Mouse (Mus musculus) limb, embryonic 14.5 days (tissue): Measurements from ENCODE around the gene Rtf2. TPM values are rescaled to one million over a fixed set of nuclear protein-coding genes. Genes with fewer than 3 reads are reported as not detected.

Experiments
- ATAC-seq: fragments of 200-750 bp; cut with Nextera tagmentation; 2 replicates; pipeline ENCODE4 v1.8.0; 2017; ENCODE audit warnings: low read depth, moderate number of reproducible peaks, moderate TSS enrichment; ENCODE audit not compliant: low FRiP score
- DNase-seq: peaks from one replicate; pipeline ENCODE4 v3.0.0-alpha.2; 2015; ENCODE audit warnings: low spot score
- H3K27ac ChIP-seq: fragments of 300-500 bp; sonication (generic); replicated peaks from 2 replicates; pipeline ENCODE4 v1.5.1; 2014; ENCODE audit warnings: low read depth, mild to moderate bottlenecking, low read length, moderate library complexity, mixed read lengths
- H3K27me3 ChIP-seq: fragments of 300-500 bp; sonication (generic); 2 replicates; pipeline ENCODE4 v1.6.1; 2014; ENCODE audit warnings: low read length, mixed read lengths; ENCODE audit not compliant: control insufficient read depth, insufficient read depth
- H3K36me3 ChIP-seq: fragments of 300-500 bp; sonication (generic); 2 replicates; pipeline ENCODE4 v1.6.1; 2014; ENCODE audit warnings: mild to moderate bottlenecking, low read length, moderate library complexity, mixed read lengths; ENCODE audit not compliant: control insufficient read depth, insufficient read depth
- H3K4me1 ChIP-seq: fragments of 300-500 bp; sonication (generic); 2 replicates; pipeline ENCODE4 v1.6.1; 2014; ENCODE audit warnings: antibody characterized with exemption, low read length, mixed read lengths; ENCODE audit not compliant: control insufficient read depth, insufficient read depth
- H3K4me2 ChIP-seq: fragments of 300-500 bp; sonication (generic); replicated peaks from 2 replicates; pipeline ENCODE4 v1.6.1; 2014; ENCODE audit warnings: low read depth, mild to moderate bottlenecking, low read length, moderate library complexity; ENCODE audit not compliant: severe bottlenecking
- H3K4me3 ChIP-seq: fragments of 300-500 bp; sonication (generic); replicated peaks from 2 replicates; pipeline ENCODE4 v1.5.1; 2014; ENCODE audit warnings: low read length
- H3K9ac ChIP-seq: fragments of 300-500 bp; sonication (generic); 2 replicates; pipeline ENCODE4 v1.6.1; 2014; ENCODE audit warnings: mild to moderate bottlenecking, low read depth, low read length, moderate library complexity; ENCODE audit not compliant: severe bottlenecking
- H3K9me3 ChIP-seq: fragments of 300-500 bp; sonication (generic); 2 replicates; pipeline ENCODE4 v1.6.1; 2016; ENCODE audit warnings: low read length; ENCODE audit not compliant: control insufficient read depth
- POLR2A ChIP-seq: fragments of 200-500 bp; IDR thresholded peaks from 2 replicates; pipeline ENCODE4 v1.8.0; 2012; ENCODE audit warnings: inconsistent platforms, mild to moderate bottlenecking, moderate library complexity, borderline replicate concordance; ENCODE audit not compliant: insufficient read depth, insufficient read length; ENCODE audit errors: extremely low read depth
- WGBS: fragments of 180-500 bp; shearing (Covaris S2); extraction: QIAGEN DNeasy Blood & Tissue Kit; methylation state at CpG from one replicate; pipeline ENCODE4 v1.1.7; 2014; 5-methylcytosine and 5-hydroxymethylcytosine counted together
- polyA plus RNA-seq, 2 experiments: library from polyadenylated mRNA; depleted of rRNA in 1 of 2; stranded (reverse) in 1 of 2; unstranded in 1 of 2; fragments of >200 nt; fragmentation: Nextera tagmentation in 1 of 2; extraction: Ambion mirVana in 1 of 2; gene quantifications; 2 replicates each; pipeline versions ENCODE4 v1.2.1 to v1.2.3; 2012 to 2014

The Rtf2 gene
- polyA plus RNA-seq, 2 experiments: 45.9 to 69.9 TPM

DNA sequence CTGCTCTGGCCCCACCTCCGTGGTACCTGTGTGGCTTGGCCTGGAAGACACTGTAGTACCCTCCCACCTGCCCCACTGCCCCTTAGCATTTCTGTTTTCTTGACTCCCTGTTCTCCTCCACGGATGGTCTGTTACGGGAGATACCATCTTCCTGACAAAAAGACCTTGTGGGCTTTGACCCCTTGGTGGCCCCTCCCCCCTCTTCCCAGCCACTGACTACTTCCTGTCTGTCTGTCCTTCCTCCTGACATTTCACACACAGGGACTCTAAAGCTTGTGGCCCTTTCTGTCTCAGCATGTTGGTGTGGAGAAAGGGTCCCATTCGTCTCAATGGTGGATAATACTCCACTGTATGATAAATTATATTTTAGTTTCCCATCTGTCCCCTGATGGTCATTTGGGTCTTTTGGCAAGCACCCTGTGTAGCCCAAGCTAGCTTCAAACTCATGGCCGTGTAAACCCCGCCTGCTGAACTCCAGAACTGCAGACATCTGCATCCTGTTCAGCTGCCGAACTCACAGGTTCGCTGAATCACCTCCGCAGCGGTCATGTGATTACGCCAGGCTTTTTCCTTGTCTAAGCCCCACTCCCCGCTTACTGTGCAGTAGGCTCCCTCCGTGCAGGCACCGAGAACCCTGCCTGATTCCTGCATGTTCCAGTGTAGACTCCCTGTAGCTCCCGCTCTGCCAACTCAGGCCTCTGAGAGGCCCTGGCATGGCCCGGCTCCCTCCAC, 41.5 kb downstream of the Rtf2 start:
- ATAC-seq: no peak
- no peak for TF ChIP-seq POLR2A
- Histone ChIP-seq H3K4me1 (peaks cover 6% of the 10 kb centered on the region; the same call in 1 of the 2 replicates), H3K27me3 (no peaks in the 10 kb centered on the region), H3K4me2 (no peak overlapping the region), H3K27ac (no peak overlapping the region), H3K9ac (no peak overlapping the region), H3K36me3 (no peaks in the 10 kb centered on the region), H3K4me3 (no peak overlapping the region), H3K9me3 (no peaks in the 10 kb centered on the region)
- DNase-seq: no peak
- 82% methylated on average over 16 of the region's 16 CpGs for WGBS

DNA sequence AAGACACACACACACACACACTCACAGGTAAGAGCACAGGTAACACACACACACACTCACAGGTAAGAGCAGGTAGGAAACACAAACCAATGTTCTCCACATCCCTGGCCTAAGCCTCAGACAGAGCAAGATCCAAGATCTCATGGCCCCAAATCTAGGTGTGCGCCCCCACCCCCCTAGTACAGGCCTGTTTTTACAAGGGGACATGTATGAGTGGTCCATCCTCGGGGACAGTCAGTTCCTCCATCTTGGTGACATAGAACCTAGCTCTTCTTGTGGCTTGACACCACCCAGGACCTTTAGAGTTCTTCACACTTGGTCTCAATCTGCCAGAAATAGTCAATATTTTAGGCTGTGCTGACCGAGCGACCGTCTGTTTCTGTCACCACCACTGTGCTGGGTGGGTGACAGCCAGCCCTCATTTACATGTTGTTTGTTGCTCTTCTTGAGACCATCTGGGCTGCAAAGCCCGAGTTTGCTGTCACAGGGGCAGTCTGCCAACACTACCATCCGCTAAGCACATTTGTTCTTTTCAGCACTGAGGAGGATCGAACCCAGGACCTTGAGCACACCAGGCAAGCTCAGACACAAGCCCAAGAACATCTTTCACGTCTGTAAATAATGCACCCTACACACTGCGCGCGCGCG, 43.5 kb downstream of the Rtf2 start:
- no peak overlapping the region for H3K4me3 ChIP-seq
- TF ChIP-seq POLR2A: no peak

DNA sequence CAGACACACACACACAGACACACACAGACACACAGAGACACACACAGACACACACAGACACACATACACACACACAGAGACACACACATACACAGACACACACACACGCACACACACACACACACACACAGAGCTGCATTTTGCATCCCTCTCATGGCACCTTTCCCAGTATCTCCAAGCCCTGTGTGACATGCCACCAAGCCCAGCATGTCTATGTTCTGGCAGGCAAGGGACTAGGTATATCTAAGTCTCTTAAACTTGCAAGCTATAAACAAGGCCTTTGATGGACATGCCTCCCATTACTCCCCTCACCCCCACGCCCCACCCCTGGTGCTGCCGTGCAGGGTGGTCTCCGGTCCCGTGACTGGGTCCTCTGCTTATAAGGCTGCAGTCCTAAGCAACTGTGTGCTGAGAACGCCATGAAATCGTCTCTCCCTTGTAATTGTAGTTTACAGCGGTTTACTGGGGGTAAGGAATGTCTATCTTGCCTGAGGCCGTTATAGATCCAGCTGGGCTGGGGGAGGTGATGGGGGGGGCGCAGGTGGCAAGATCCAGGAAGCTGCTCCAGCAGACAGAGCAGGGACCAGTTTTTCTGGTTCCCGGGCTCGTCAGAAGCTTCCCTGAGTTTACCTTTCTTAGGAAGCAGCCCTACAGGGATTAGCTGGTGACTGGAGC, 44.5 kb downstream of the Rtf2 start:
- WGBS: 10% methylated on average over 12 of the region's 12 CpGs

More for the DNA sequence above, 43.5 kb downstream of the Rtf2 start:
- no peaks in the 10 kb centered on the region for H3K36me3 ChIP-seq
- H3K27ac ChIP-seq: no peak overlapping the region
- H3K4me2 ChIP-seq: no peak overlapping the region
- 82% methylated on average over 14 of the region's 14 CpGs for WGBS
- H3K4me1 ChIP-seq: peaks cover 6% of the 10 kb centered on the region; the same call in 1 of the 2 replicates
- H3K9me3 ChIP-seq: no peaks in the 10 kb centered on the region
- H3K27me3 ChIP-seq: no peaks in the 10 kb centered on the region
- ATAC-seq (no peak), DNase-seq (no peak)
- no peak overlapping the region for H3K9ac ChIP-seq

DNA sequence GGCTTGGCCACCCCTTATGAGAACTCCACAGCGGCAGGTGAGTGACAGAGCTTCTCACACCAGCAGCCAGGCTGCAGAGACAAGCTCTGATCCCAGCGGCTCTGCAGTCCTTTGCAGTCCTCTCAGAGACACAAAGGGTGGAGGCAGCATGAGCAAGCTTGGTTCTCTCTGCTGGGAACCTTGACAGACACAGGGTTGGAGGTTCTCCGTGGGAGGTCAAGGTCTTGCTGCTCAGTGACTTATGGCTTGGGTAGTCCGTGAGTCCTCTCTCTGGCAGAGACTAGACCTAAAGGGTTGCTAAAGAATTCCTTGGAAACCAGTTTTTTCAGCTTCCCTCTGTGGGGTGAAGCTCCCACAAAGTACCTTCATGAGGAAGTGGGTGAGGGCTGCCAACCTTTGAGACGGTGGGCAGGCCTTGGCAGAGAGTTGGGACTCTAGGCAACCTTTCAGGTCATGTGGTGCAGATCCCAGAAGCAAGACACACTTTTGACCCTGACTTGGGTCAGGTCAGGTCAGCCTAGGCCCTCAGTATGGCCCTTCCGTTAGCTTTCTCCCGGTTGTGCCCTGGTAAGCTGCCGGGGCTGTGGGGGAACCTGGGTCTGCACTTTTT, 56.5 kb downstream of the Rtf2 start:
- Histone ChIP-seq H3K4me3 (no peak overlapping the region), H3K27ac (no peak overlapping the region), H3K9me3 (no peaks in the 10 kb centered on the region), H3K4me2 (no peak overlapping the region), H3K27me3 (no peaks in the 10 kb centered on the region), H3K4me1 (no peaks in the 10 kb centered on the region), H3K36me3 (no peaks in the 10 kb centered on the region), H3K9ac (no peak overlapping the region)
- TF ChIP-seq POLR2A: no peak
- ATAC-seq: no peak
- DNase-seq: no peak
- 71% methylated on average over 8 of the region's 8 CpGs for WGBS

More for the DNA sequence above, 44.5 kb downstream of the Rtf2 start:
- H3K27me3 ChIP-seq: no peaks in the 10 kb centered on the region
- peaks cover 6% of the 10 kb centered on the region; the same call in 1 of the 2 replicates for H3K4me1 ChIP-seq
- H3K4me3 ChIP-seq: no peak overlapping the region
- H3K27ac ChIP-seq: no peak overlapping the region
- peak; percentile 47; the same call in 1 of the 2 replicates for ATAC-seq
- peak; percentile 63 for DNase-seq
- no peak overlapping the region for H3K9ac ChIP-seq
- no peaks in the 10 kb centered on the region for H3K36me3 ChIP-seq
- H3K9me3 ChIP-seq: no peaks in the 10 kb centered on the region
- TF ChIP-seq POLR2A: no peak
- H3K4me2 ChIP-seq: no peak overlapping the region

DNA sequence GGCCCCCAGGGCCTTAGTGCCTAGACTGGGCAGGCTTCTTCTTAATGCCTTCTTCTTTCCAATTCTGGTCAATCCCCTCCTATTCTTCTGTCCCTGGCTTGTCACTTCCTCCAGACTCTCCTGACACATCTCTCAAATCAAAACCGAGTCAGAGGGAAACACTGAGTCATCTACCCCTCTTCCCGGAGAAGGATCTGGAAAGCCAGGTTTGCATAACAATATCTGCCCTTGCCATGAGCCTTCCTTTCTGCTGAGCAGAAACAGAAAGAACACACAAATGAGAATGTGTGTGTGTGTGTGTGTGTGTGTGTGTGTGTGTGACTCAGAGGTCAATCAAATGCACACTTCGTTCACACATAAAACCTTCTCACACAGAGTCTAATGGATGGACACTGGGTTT, 58.5 kb downstream of the Rtf2 start:
- Histone ChIP-seq H3K4me2 (no peak overlapping the region), H3K4me1 (no peaks in the 10 kb centered on the region), H3K27me3 (no peaks in the 10 kb centered on the region), H3K4me3 (no peak overlapping the region), H3K27ac (no peak overlapping the region), H3K9ac (no peak overlapping the region), H3K36me3 (no peaks in the 10 kb centered on the region), H3K9me3 (no peaks in the 10 kb centered on the region)
- ATAC-seq (no peak), DNase-seq (no peak)
- no peak for TF ChIP-seq POLR2A
- 67% methylated on average over 3 of the region's 3 CpGs for WGBS
